Mouse (Mus musculus) testis, postnatal 14 days (tissue): ENCODE results near the gene Lrsam1.

Source experiments
- DNase-seq: peaks from one replicate; pipeline ENCODE4 v3.0.0; 2021; ENCODE audit warnings: low spot score

Gene Lrsam1

GRCm38 (mm10) chr2:32926330-32927075 is 34.9 kb downstream of the Lrsam1 start:
- DNase-seq: no peak

GRCm38 (mm10) chr2:32924306-32924844 is 37.0 kb downstream of the Lrsam1 start:
- DNase-seq: no peak

GRCm38 (mm10) chr2:32923551-32924250 is 37.7 kb downstream of the Lrsam1 start:
- no peak for DNase-seq

- no peak for DNase-seq
Measured at GRCm38 (mm10) chr2:32922564-32922963, 38.9 kb downstream of the Lrsam1 start.

- no peak for DNase-seq
Measured at GRCm38 (mm10) chr2:32921801-32922380, 39.5 kb downstream of the Lrsam1 start.

GRCm38 (mm10) chr2:32921235-32921634 is 40.2 kb downstream of the Lrsam1 start:
- no peak for DNase-seq

GRCm38 (mm10) chr2:32918391-32918790 is 43.0 kb downstream of the Lrsam1 start:
- no peak for DNase-seq

- DNase-seq: no peak
Measured at GRCm38 (mm10) chr2:32917526-32917925, 43.9 kb downstream of the Lrsam1 start.

GRCm38 (mm10) chr2:32914896-32915295 is 46.5 kb downstream of the Lrsam1 start:
- DNase-seq: peak; percentile 56

- no peak for DNase-seq
Measured at GRCm38 (mm10) chr2:32914362-32914761, 47.1 kb downstream of the Lrsam1 start.

GRCm38 (mm10) chr2:32912210-32912804 is 49.1 kb downstream of the Lrsam1 start:
- peak; percentile 79 for DNase-seq

- DNase-seq: no peak
Measured at GRCm38 (mm10) chr2:32911639-32912182, 49.7 kb downstream of the Lrsam1 start.

GRCm38 (mm10) chr2:32908796-32909195 is 52.6 kb downstream of the Lrsam1 start:
- no peak for DNase-seq

- no peak for DNase-seq
Measured at GRCm38 (mm10) chr2:32908272-32908671, 53.1 kb downstream of the Lrsam1 start.

GRCm38 (mm10) chr2:32907442-32907841 is 54.0 kb downstream of the Lrsam1 start:
- no peak for DNase-seq

GRCm38 (mm10) chr2:32905297-32905696 is 56.1 kb downstream of the Lrsam1 start:
- no peak for DNase-seq

GRCm38 (mm10) chr2:32904637-32905036 is 56.8 kb downstream of the Lrsam1 start:
- DNase-seq: no peak

GRCm38 (mm10) chr2:32903470-32903869 is 57.9 kb downstream of the Lrsam1 start:
- DNase-seq: no peak

GRCm38 (mm10) chr2:32902126-32902525 is 59.3 kb downstream of the Lrsam1 start:
- no peak for DNase-seq

GRCm38 (mm10) chr2:32898983-32899382 is 62.4 kb downstream of the Lrsam1 start:
- DNase-seq: no peak

- DNase-seq: no peak
Measured at GRCm38 (mm10) chr2:32896507-32897147, 64.8 kb downstream of the Lrsam1 start.
